Mouse (Mus musculus) liver, adult 2 months (tissue): ENCODE data around the gene Duox1.

Experiments
- CTCF ChIP-seq: fragments of 200-500 bp; IDR thresholded peaks from 2 replicates; pipeline ENCODE4 v1.5.1; 2011; ENCODE audit warnings: low read depth, low read length, control low read depth
- POLR2A ChIP-seq: fragments of 200-500 bp; IDR thresholded peaks from 2 replicates; pipeline ENCODE4 v1.6.1; 2011; ENCODE audit warnings: low read length, control low read depth; ENCODE audit not compliant: insufficient read depth; ENCODE audit errors: extremely low read depth

GRCm38 (mm10) chr2:122317384-122317783 lies 1.9 kb downstream of the Duox1 start:
- TF ChIP-seq CTCF (no peak), POLR2A (no peak)
